Mouse (Mus musculus) stomach, postnatal 0 days (tissue): ENCODE results near the gene Igsf9b.

Source experiments
- CTCF ChIP-seq: IDR thresholded peaks from 2 replicates; pipeline ENCODE4 v1.5.1; 2016; ENCODE audit warnings: antibody characterized with exemption, low read depth, mild to moderate bottlenecking, moderate library complexity
- EP300 ChIP-seq: optimal IDR thresholded peaks from 2 replicates; pipeline ENCODE3; 2016; ENCODE audit warnings: antibody characterized with exemption

DNA sequence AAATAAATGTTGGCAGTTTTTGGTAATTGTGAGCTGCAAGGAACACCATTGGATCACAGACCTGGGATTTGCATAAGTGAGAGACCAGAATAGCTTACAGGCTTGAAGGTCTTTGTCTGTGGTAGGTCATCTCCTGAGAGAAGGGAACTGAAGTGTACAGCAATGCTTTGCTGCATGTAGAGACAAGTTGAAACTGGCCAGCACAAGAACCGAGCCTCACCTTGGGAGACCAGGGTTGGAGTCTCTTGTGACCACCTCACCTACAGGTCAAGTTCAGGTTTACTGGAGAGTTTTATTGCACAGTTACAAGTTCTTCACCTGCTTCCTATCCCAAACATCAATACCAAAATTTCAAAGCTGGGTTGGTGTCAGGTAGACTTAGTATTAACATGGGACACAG lies 40.2 kb downstream of the Igsf9b start:
- TF ChIP-seq CTCF = no peak
- TF ChIP-seq EP300 = no peak
